Mouse (Mus musculus): ENCODE data around the gene Cox7a1. TPM values are rescaled to one million over a fixed set of nuclear protein-coding genes. Genes with fewer than 3 reads are reported as not detected.
"Not testable (repeated sequence)": the region's sequence is repeated elsewhere in the genome, so short reads cannot be mapped to it uniquely, and the experiment has no call there.

Gene Cox7a1
- total RNA-seq, 2 experiments from 2014 or later = 2.9 to 7.2 TPM

DNA sequence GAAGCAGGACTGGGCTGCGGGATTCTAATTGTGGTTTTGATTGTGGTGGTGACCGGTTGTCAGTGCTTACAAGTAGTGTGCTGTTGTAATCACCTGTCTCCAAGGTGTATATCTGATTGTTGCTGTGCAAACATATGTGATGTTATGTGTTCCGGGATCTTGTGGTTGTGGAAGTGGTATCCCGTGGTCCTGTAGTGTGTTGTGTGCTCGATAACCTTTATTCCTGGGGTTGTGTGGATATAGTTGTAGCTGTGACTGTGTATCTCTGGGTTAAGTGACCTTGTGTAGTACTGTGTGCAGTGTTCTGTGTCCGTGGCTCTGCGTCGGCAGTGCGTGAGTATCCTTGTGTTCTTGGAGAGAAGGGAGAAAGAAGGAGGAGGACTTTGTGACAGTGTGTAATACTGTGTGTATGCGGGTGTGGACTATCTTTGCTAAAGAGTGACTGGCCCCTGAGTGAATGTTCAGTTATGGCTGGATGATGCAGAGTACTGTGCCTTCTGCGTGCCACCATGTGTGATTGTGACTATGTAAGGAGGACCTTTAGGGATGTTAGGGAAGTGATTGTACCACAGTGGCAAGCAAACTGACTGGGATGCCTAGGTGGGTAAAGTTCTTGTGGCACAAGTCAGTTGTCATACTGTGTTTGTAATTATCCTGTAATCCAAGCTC, 13.5 kb upstream of the Cox7a1 start:
- DNase-seq (ENCODE audit: extremely low spot score in 1 of 2, low spot score in 2 of 2) = no peak
- TF ChIP-seq CTCF (IDR thresholded peaks at IDR 0.05) = no peak
- intact Hi-C loops (cut with DNase I) = loop anchor here (5.0 kb wide), 1 partner anchor 158 kb away; no protein-coding TSS in a partner anchor
- H3K27ac ChIP-seq = peak overlapping the region; percentile 100
- H3K4me3 ChIP-seq = peak overlapping the region; percentile 51

DNA sequence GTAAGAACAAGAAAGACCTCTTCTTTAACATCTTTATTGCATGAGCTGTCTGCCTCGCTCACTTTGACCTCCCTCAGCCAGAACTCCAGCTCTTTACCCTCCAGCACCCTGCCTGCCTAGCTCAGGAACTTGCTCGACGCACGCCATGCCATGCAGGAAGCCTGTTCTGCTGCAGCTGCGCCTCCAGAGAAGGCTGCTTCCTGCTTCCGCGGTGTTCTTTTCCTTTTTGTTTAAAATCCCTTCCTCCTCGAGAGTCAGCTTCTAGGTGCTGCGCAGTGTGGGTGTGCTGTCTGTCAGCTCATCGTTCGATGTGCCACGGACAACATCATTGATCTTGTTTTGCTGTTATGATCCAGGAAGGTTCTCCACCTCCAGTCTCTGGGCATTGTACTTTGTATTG, 7.5 kb upstream of the Cox7a1 start:
- no peak for TF ChIP-seq CTCF (IDR thresholded peaks at IDR 0.05)
- intact Hi-C loops (cut with DNase I) = no loop called here
- Histone ChIP-seq H3K27ac (no peak overlapping the region), H3K4me3 (no peak overlapping the region)
- DNase-seq (ENCODE audit: extremely low spot score in 1 of 2, low spot score in 2 of 2) = no peak

DNA sequence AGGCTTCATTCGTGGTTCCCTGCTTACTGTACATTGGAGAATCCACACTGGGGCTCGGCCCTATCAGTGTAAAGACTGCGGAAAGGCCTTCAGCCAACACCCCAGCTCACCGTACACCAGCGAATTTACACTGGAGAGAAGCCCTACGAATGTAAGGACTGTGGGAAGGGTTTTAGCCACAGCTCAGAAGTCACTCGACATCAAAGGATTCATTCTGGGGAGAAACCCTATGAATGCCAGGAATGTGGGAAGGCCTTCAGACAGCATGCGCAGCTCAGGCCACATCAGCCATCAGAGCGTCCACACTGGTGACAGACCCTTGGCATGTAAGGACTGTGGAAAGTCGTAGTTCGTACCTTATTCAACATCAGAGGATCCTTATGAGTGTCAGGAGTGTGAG, 5.7 kb upstream of the Cox7a1 start:
- Histone ChIP-seq H3K4me3 (no peak overlapping the region), H3K27ac (no peak overlapping the region)
- TF ChIP-seq CTCF (IDR thresholded peaks at IDR 0.05) = no peak
- intact Hi-C loops (cut with DNase I) = no loop called here
- DNase-seq (ENCODE audit: extremely low spot score in 1 of 2, low spot score in 2 of 2) = no peak

DNA sequence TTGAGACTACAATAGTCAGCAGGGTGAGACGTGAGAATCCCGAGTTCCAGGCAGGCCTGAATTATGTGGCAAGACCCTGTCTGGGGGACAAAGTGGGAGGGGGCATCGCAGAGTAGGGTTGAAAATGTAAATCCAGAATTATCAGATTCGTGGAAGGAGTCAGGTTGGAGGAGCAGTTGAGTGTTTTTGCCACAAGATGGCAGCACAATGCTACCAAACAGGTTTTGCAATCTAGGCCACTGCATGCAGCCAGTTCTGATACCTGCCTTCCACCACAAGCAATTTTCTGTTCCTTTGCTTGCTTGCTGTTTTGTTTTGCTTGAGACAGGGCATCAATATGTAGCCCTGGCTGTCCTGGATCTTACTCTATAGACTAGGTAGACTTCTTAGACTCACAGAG, 2.6 kb upstream of the Cox7a1 start:
- peak; percentile 68 for DNase-seq (ENCODE audit: extremely low spot score in 1 of 2, low spot score in 2 of 2)
- peak; percentile 77 for TF ChIP-seq CTCF (IDR thresholded peaks at IDR 0.05)
- intact Hi-C loops (cut with DNase I) = loop anchor here (1.0 to 10.0 kb wide), 3 partner anchors 24 to 253 kb away; no protein-coding TSS in a partner anchor
- H3K4me3 ChIP-seq = no peak overlapping the region
- peak overlapping the region; percentile 44; the same call in 1 of the 2 replicates for H3K27ac ChIP-seq

DNA sequence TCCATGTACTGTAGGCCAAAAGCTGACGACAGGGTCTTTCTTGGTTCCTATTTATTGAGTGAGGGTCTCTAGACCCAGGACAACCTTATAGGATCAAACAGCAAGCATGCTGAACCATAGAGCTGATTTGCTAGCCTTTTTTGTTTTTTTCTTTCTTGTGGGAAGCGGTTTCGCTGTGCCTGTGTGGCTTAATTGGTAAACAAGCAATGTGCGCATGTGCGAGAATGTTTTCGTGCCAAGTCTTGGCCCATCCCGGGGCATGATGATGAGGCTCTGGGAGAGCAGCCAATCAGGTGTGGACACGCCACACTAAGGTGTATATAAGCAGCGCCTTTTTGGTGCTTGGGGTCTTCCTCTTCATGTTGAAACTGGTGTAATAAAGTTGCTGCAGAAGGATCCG, 2.0 kb upstream of the Cox7a1 start:
- peak overlapping the region; percentile 44; the same call in 1 of the 2 replicates for H3K27ac ChIP-seq
- intact Hi-C loops (cut with DNase I) = loop anchor here (1.0 to 10.0 kb wide), 3 partner anchors 23 to 253 kb away; no protein-coding TSS in a partner anchor
- DNase-seq (ENCODE audit: extremely low spot score in 1 of 2, low spot score in 2 of 2); H3K4me3 ChIP-seq: not testable (repeated sequence)

DNA sequence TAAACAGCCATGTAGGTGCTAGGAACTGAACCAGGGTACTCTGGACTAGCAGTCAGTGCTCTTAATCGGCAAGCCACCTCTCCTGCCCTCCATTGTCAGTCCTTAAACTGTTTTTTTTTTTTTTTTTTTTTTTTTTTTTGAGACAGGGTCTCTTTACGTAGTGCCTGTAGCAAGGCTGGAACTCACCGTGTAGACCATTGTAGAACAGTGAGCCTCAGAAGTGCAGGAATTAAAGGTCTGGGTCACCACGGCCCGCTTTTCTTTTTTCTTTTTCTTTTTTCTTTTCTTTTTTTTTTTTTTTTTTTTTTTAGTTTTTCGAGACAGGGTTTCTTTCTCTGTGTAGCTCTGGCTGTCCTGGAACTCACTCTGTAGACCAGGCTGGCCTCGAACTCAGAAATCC, 755 bp upstream of the Cox7a1 start:
- H3K4me3 ChIP-seq; H3K27ac ChIP-seq; DNase-seq (ENCODE audit: extremely low spot score in 1 of 2, low spot score in 2 of 2): not testable (repeated sequence)
- intact Hi-C loops (cut with DNase I) = loop anchor here (5.0 to 10.0 kb wide), 2 partner anchors 34 to 252 kb away; no protein-coding TSS in a partner anchor

DNA sequence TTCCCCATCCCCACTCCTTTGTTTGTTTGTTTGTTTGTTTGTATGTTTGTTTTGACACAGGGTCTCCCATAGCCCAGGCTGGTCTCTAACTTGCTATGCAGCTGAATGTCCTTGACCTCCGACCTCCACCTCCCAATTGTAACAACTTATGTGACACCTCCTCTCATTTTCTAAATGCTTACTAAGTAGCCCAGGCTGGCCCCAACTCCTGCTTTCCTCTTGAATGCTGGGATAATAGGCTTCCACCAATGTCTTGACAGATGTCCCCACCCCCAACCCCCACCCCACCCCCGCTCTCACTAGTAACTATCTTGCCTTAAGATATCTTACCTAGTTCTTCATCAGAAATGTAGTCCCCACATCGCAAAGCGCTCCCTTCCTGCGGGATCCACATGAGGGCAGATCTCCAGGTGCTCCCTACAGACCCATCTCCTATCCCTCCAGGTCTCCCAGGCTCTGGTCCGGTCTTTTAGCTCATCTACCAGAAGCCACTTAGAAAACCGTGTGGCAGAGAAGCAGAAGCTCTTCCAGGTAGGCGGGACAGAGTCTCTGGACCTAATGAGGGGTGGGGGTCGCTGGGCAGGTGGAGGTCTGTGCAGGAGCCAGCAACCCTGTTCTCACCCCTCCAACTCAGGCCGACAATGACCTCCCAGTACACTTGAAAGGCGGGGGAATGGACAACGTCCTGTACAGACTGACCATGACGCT, 851 bp downstream of the Cox7a1 start:
- Histone ChIP-seq H3K27ac (no peak overlapping the region), H3K4me3 (no peak overlapping the region)
- intact Hi-C loops (cut with DNase I) = loop anchor here (5.0 to 10.0 kb wide), 2 partner anchors 33 to 250 kb away; no protein-coding TSS in a partner anchor
- no peak for TF ChIP-seq CTCF (IDR thresholded peaks at IDR 0.05)
- DNase-seq (ENCODE audit: extremely low spot score in 1 of 2, low spot score in 2 of 2) = no peak

DNA sequence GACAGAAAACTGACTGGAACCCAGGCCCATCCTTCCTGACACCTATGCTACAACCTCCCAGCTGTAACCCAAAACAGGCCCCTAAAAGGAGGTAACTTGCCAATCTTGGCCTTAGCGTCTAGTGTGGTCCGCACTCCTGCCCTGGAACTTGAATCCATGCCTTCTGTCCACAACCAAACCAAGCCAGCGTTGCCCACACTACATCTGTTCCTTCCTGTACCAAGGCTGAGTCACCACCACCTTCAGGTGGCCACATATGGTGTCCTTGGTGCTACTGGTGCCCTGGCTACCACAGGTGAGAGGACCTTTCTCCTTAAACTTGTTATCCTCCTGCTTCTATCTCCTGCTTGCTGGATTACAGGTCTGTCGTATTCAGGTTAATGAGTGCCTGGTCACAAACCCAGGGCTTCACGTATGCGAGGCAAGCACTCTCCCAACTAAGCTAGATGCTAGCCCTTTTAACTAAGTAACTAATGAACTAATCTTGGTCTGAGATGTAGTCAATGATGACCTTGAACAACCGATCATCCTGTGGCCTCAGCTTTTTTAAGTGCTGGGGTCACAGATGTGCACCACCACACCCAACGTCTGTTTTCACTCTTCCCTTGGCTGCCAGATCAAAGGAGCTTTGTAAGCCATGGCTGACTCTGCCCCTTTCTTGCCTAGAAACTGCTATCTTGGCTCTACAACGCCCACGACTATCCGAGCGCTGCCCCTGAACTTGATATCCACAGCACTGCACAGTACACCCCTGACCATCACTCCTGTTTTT, 4.6 kb downstream of the Cox7a1 start:
- intact Hi-C loops (cut with DNase I) = loop anchor here (10.0 kb wide), 1 partner anchor 246 kb away; no protein-coding TSS in a partner anchor
- no peak for DNase-seq (ENCODE audit: extremely low spot score in 1 of 2, low spot score in 2 of 2)
- Histone ChIP-seq H3K4me3 (no peak overlapping the region), H3K27ac (no peak overlapping the region)
- TF ChIP-seq CTCF (IDR thresholded peaks at IDR 0.05) = no peak

DNA sequence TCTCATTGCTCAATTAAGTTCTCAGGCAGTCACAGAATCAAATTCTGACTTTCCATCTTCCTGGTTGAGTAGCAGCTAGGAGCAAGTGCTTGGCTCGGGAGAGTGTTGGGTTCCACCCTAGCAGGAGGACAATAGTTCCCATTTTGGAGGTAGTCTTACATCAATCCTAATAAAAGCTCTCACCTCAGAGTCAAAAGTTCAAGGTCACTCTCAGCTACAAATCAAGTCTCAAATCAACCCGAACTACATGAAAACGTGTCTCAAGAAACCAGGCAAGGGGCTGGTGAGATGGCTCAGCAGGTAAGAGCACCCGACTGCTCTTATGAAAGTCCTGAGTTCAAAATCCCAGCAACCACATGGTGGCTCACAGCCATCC, 5.2 kb downstream of the Cox7a1 start:
- no peak for TF ChIP-seq CTCF (IDR thresholded peaks at IDR 0.05)
- intact Hi-C loops (cut with DNase I) = loop anchor here (10.0 kb wide), 1 partner anchor 246 kb away; no protein-coding TSS in a partner anchor

DNA sequence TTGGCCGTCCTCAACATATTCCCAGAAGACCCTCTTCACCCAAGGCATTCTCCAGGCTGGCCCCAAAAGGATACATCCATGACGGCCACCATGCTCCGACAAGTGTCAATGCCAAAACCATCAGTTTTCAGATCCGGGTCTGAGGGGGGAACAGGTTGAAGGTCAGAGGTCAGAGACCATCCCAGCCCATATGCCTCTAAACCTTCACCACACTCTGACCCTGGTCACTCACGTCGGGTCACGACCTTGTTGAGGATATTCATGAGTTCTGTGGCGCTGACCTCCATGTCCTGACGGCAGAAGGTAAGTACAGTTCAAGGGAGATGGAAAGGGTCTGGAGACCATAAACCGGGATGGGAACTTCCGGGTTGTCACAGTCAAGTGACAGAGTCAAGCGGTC, 8.1 kb downstream of the Cox7a1 start:
- no peak for TF ChIP-seq CTCF (IDR thresholded peaks at IDR 0.05)
- no peak for DNase-seq (ENCODE audit: extremely low spot score in 1 of 2, low spot score in 2 of 2)
- Histone ChIP-seq H3K27ac (no peak overlapping the region), H3K4me3 (no peak overlapping the region)
- intact Hi-C loops (cut with DNase I) = no loop called here

More for the DNA sequence above, 5.2 kb downstream of the Cox7a1 start:
- no peak for DNase-seq (ENCODE audit: extremely low spot score in 1 of 2, low spot score in 2 of 2)
- no peak overlapping the region for H3K27ac ChIP-seq
- H3K4me3 ChIP-seq = no peak overlapping the region

DNA sequence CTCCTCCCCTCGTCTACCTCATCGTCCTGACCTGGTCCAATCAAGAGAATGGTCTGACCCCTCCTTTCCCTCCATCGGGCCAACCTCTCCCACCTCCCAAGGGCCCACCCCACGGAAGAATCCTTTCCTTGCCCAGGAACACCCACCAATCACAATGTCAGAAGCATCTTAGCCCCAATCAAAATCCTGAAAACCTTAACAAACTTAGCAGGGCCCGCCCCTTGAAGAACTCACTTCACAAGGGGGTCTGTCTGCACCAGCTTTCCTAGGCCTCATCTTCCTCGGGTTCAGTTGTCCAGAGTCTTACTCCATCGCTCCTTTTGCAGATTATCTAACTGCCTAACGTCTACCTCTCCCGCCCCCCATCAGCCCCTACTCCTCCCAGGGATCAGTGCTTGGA, 9.1 kb downstream of the Cox7a1 start:
- peak overlapping the region; percentile 68 for H3K4me3 ChIP-seq
- DNase-seq (ENCODE audit: extremely low spot score in 1 of 2, low spot score in 2 of 2) = no peak
- no peak for TF ChIP-seq CTCF (IDR thresholded peaks at IDR 0.05)
- no peak overlapping the region for H3K27ac ChIP-seq
- intact Hi-C loops (cut with DNase I) = no loop called here

All from left cerebral cortex, adult 2 months (tissue).